Mouse (Mus musculus) heart, adult 2 months (tissue): ENCODE data around the gene Map2k2. TPM values are rescaled to one million over a fixed set of nuclear protein-coding genes. Genes with fewer than 3 reads are reported as not detected.
A peak's percentile ranks its signal among the peaks of the same experiment; 100 is the strongest.
"Not testable (repeated sequence)": the region's sequence is repeated elsewhere in the genome, so short reads cannot be mapped to it uniquely, and the experiment has no call there.

Source experiments
- DNase-seq, 2 experiments: peaks; one replicate each; pipeline ENCODE4 v3.0.0; 2021
- H3K27ac ChIP-seq: fragments of 200-600 bp; 2 replicates; pipeline ENCODE4 v1.8.1; 2022
- H3K27me3 ChIP-seq: fragments of 200-500 bp; 2 replicates; pipeline ENCODE4 v1.6.1; 2012; ENCODE audit warnings: mild to moderate bottlenecking, low read length, inconsistent platforms, mixed read lengths; ENCODE audit not compliant: control insufficient read depth, insufficient read depth
- H3K36me3 ChIP-seq: fragments of 200-500 bp; 2 replicates; pipeline ENCODE4 v1.6.1; 2012; ENCODE audit warnings: low read length, inconsistent platforms; ENCODE audit not compliant: control insufficient read depth, insufficient read depth
- H3K4me1 ChIP-seq: fragments of 200-500 bp; 2 replicates; pipeline ENCODE4 v1.6.1; 2011; ENCODE audit warnings: low read length; ENCODE audit not compliant: control insufficient read depth, insufficient read depth
- H3K4me3 ChIP-seq: fragments of 200-600 bp; 2 replicates; pipeline ENCODE4 v1.8.1; 2022
- H3K79me2 ChIP-seq: fragments of 200-500 bp; replicated peaks from 2 replicates; pipeline ENCODE4 v1.6.1; 2012; ENCODE audit warnings: mild to moderate bottlenecking, inconsistent platforms, low read length, moderate library complexity, mixed read lengths; ENCODE audit not compliant: control insufficient read depth, insufficient read depth
- H3K9ac ChIP-seq: fragments of 200-500 bp; 2 replicates; pipeline ENCODE4 v1.6.1; 2012; ENCODE audit warnings: low read depth, mild to moderate bottlenecking, control low read depth, inconsistent platforms, low read length, mixed read lengths
- CTCF ChIP-seq: fragments of 200-600 bp; IDR thresholded peaks from 2 replicates; pipeline ENCODE4 v1.8.1; 2022; ENCODE audit warnings: antibody characterized with exemption, mild to moderate bottlenecking, moderate library complexity
- EP300 ChIP-seq: fragments of 200-500 bp; IDR thresholded peaks from 2 replicates; pipeline ENCODE4 v1.6.1; 2011; ENCODE audit warnings: low read depth, low read length, control low read depth; ENCODE audit not compliant: insufficient read depth
- POLR2A ChIP-seq: fragments of 200-500 bp; IDR thresholded peaks from 2 replicates; pipeline ENCODE4 v1.6.1; 2011; ENCODE audit warnings: mild to moderate bottlenecking, low read depth, low read length, control low read depth; ENCODE audit not compliant: insufficient read depth
- WGBS: fragments of 180-500 bp; shearing (Covaris S2); methylation state at CpG from one replicate; pipeline ENCODE4 v1.1.7; 2018; 5-methylcytosine and 5-hydroxymethylcytosine counted together
- intact Hi-C: fragments of 180-260 bp; cut with DNase I; formaldehyde crosslinking; loops from one replicate; pipeline ENCODE4 v1.15.1; 2025
- polyA plus RNA-seq: library from polyadenylated mRNA; depleted of rRNA; stranded (reverse); fragments of >200 nt; gene quantifications from 2 replicates; pipeline ENCODE4 v1.2.3, GENCODE M21; 2012
- total RNA-seq, 2 experiments: library from RNA; stranded (reverse); gene quantifications; 2 replicates each; pipeline ENCODE4 v1.2.3; 2021

Gene Map2k2
- total and polyA plus RNA-seq, 3 experiments = 115 to 123 (median 116) TPM

DNA sequence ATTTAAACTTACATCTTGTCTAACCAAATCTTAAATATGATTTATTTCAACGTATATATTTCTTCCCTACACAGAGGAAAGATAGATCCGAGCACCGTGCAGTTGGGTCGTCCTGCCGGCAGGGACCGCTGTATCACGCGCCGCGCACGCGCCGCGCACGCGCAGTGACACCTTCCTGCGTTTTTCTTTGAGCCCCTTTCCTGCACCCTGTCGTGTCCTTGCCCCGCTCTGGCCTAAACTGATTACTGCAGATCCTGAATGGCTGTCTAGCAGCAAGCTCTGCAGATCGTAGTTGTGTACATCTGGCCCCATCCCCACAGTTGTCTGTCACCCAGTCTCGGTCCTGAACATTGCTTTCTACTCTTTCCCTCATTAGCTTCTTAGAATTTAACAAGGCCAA lies 67.4 kb downstream of the Map2k2 start:
- H3K4me3 ChIP-seq = peak overlapping the region; percentile 38
- intact Hi-C loops = loop anchor here (5.0 to 10.0 kb wide), 2 partner anchors 156 to 428 kb away; partner anchors contain the start of gene Ap3d1
- H3K9ac ChIP-seq = peak overlapping the region; percentile 40
- H3K4me1 ChIP-seq = peaks cover 11% of the 10 kb centered on the region
- DNase-seq = peak; percentile 86 to 88
- no peaks in the 10 kb centered on the region for H3K36me3 ChIP-seq
- peaks cover 4% of the 10 kb centered on the region; the same call in 1 of the 2 replicates for H3K79me2 ChIP-seq
- TF ChIP-seq CTCF (peak; percentile 98; the same call in 1 of the 2 replicates), POLR2A (peak; percentile 94), EP300 (peak; percentile 81; the same call in 1 of the 2 replicates)
- no peaks in the 10 kb centered on the region for H3K27me3 ChIP-seq
- 8% methylated on average over 21 of the region's 21 CpGs for WGBS
- H3K27ac ChIP-seq = peak overlapping the region; percentile 86

DNA sequence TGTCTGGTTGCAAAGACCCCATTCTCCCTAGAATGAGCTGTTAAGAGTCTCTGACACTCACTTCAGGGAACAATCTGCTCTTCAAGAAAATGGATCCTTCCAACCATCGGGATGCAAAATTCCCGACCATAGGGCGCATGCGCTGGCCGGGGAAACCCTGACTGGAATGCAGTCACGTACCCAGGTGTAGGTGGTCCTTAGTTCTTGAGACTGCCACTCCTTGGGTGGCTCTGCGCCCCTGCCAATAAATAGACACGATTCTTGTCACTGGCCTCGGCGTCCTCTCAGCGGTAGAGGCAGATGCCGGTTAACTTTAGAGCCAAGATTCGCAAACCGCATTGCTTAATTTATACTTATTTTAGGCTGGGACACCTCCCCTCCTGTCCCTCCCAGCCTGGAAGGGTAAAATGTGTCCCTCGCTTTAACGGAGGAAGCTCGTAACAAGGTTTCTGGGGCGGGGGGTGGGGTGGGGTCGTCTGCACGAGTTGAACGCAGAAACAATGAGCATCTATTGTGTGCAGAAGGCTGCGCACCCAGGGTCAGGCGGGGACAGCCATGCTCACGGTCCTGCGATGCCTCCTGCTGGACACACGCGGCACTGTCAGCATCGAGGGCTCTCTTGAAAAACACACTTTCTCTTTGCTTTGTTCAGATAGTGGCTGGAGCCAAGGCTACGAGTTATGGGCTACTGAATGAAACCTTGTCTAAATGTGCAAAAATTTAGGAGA lies 69.1 kb downstream of the Map2k2 start:
- H3K4me1 ChIP-seq = peaks cover 11% of the 10 kb centered on the region
- DNase-seq = peak; percentile 88 to 92
- peaks cover 4% of the 10 kb centered on the region; the same call in 1 of the 2 replicates for H3K79me2 ChIP-seq
- H3K27ac ChIP-seq = peak overlapping the region; percentile 89
- peaks cover 3% of the 10 kb centered on the region; the same call in 1 of the 2 replicates for H3K36me3 ChIP-seq
- TF ChIP-seq EP300 = peak; percentile 96; the same call in 1 of the 2 replicates
- no peak for TF ChIP-seq POLR2A
- TF ChIP-seq CTCF = peak; percentile 99
- intact Hi-C loops = loop anchor here (2.0 to 10.0 kb wide), 5 partner anchors 88 to 430 kb away; partner anchors contain the start of gene Ap3d1
- no peaks in the 10 kb centered on the region for H3K27me3 ChIP-seq
- peak overlapping the region; percentile 34 for H3K4me3 ChIP-seq
- WGBS = 5% methylated on average over 29 of the region's 29 CpGs
- peak overlapping the region; percentile 28 for H3K9ac ChIP-seq

DNA sequence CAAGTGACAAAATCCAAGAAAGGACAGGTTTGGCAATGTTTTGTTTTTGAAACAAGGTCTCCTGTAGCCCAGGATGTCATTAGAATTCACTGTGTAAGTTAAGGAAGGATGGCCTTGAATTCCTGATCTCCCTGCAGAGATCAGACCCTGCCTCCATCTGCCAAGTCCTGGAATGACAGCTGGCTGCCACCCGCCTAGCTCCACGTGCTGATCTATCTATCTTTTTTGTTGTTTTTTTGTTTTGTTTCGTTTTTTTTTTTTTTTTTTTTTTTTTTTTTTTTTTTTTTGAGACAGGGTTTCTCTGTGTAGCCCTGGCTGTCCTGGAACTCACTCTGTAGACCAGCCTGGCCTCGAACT lies 69.6 kb downstream of the Map2k2 start:
- peak overlapping the region; percentile 89 for H3K27ac ChIP-seq
- H3K79me2 ChIP-seq, H3K36me3 ChIP-seq, H3K27me3 ChIP-seq, H3K9ac ChIP-seq, DNase-seq, H3K4me3 ChIP-seq: not testable (repeated sequence)
- intact Hi-C loops = loop anchor here (2.0 to 10.0 kb wide), 4 partner anchors 89 to 431 kb away; partner anchors contain the start of gene Ap3d1
- 2% methylated on average over 4 of the region's 4 CpGs for WGBS
- peaks cover 11% of the 10 kb centered on the region for H3K4me1 ChIP-seq

DNA sequence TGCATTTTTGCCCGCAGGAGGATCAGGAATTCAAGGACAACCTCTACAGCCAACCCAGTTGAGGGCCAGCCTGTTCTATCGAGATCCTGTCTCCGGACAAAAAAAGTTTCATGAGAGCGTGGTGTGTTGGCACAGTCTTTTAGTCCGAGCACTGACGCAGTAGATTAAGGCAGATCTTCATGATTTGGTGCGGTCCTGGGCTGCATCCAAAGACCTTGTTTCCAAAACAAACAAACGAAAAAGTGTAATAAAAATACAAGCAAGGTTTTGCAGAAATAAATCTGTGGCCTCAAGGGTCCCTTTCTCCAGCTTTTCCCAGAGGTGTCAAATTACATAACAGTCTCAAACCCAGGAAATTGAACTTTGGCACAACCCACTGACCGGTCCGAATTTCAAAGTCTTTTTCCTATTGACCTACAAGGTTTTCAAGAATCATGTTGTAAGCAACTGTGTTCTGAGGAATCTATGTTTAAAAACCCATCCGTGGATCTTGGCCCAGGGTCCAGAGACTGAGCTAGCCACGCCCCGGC lies 70.3 kb downstream of the Map2k2 start:
- Histone ChIP-seq H3K79me2 (peaks cover 4% of the 10 kb centered on the region; the same call in 1 of the 2 replicates), H3K27ac (peak overlapping the region; percentile 89), H3K4me1 (peaks cover 11% of the 10 kb centered on the region), H3K4me3 (peak overlapping the region; percentile 68), H3K36me3 (peaks cover 3% of the 10 kb centered on the region; the same call in 1 of the 2 replicates), H3K27me3 (no peaks in the 10 kb centered on the region), H3K9ac (peak overlapping the region; percentile 20; the same call in 1 of the 2 replicates)
- intact Hi-C loops = loop anchor here (2.0 to 10.0 kb wide), 5 partner anchors 71 to 431 kb away; partner anchors contain the start of genes Ap3d1 and Map2k2
- WGBS = 2% methylated on average over 13 of the region's 13 CpGs
- peak in 1 of 2 experiments; percentile 62 for DNase-seq
- TF ChIP-seq CTCF (no peak), EP300 (no peak), POLR2A (no peak)

DNA sequence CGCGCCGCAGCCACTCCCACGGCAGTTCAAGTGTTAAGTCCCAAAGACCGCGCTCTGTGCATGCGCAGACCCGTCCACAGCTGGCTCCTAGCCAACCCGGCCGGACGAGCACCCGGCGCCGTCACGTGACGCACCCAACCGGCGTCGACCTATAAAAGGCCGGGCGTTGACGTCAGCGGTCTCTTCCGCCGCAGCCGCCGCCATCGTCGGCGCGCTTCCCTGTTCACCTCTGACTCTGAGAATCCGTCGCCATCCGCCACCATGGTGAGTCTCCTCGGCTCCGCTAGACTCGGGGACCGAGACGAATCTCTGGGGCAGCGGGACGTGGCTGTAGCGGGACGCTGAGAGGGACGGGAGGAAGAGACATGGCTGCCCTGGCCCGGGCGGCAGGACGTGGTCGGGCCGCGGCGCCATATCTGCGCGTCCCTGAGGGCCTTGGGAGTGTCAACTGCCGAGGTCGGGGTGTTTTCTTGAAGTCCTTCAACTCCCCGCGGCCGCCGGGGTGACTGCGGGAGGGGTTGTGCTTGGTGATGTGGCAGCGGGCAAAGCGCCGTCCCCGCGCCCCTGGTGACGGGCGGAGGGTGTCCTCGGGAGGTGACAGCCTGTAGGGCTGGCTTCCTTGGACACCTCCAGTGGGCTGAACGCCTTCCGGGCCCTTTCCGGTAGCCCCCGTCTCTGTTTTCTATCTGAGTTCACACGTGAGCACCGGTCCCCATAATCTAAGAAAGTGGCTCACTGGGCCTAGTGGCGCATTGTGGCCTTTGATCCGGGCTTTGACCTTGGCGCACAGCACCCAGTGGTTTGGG lies 71.0 kb downstream of the Map2k2 start, which contains the start of gene Eef2:
Eef2 (plus strand) TSS at position 166 of the 806 bp plus-strand sequence.
- WGBS = under 1% methylated on average over 77 of the region's 77 CpGs
- peak within 1 kb of the TSS; percentile 68 for H3K4me3 ChIP-seq

More for the DNA sequence above, 71.0 kb downstream of the Map2k2 start, which contains the start of gene Eef2:
- peaks cover 11% of the 10 kb centered on the region for H3K4me1 ChIP-seq
- TF ChIP-seq CTCF = no peak
- TF ChIP-seq EP300 = peak; percentile 87; the same call in 1 of the 2 replicates
- peak; percentile 100 for TF ChIP-seq POLR2A
- H3K27ac ChIP-seq = peak within 1 kb of the TSS; percentile 89
- H3K36me3 ChIP-seq = peaks cover 3% of the 10 kb centered on the region; the same call in 1 of the 2 replicates
- intact Hi-C loops = loop anchor here (2.0 to 10.0 kb wide), 3 partner anchors 72 to 432 kb away; partner anchors contain the start of genes Ap3d1 and Map2k2
- peak within 1 kb of the TSS; percentile 85 for H3K9ac ChIP-seq
- DNase-seq = peak; percentile 99
- H3K79me2 ChIP-seq = peaks cover 4% of the 10 kb centered on the region; the same call in 1 of the 2 replicates
- no peaks in the 10 kb centered on the region for H3K27me3 ChIP-seq
